Mouse (Mus musculus) retina, postnatal 7 days (tissue): ENCODE results near the gene Sult1c2.
"Not testable (repeated sequence)": the region's sequence is repeated elsewhere in the genome, so short reads cannot be mapped to it uniquely, and the experiment has no call there.

ENCODE experiments used
- DNase-seq: peaks from one replicate; pipeline ENCODE4 v3.0.0-alpha.2; 2012; ENCODE audit warnings: low read depth, low spot score

Sult1c2 gene

DNA sequence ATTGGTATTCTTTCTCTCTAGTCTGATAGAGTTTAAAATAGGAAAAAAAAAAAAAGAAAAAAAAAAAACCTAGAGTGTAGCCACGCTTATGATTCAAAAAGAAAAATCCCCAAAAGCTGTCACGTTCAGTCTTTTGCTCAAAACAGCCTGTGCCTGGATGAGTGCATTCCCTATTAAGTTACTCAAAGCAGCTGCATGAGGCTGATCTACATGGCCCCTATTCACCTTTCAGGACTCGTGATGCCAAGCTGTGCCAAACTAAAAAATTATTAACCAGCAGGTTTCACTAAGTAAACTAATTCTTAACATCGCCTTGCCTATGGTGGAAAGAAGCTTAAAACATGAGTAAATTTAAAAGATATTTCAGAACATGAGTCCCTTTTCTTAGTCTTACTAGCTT, at the start of gene Sult1c2:
Sult1c2 (minus strand) TSS at position 134 of the 400 bp plus-strand sequence.
- DNase-seq: no peak

DNA sequence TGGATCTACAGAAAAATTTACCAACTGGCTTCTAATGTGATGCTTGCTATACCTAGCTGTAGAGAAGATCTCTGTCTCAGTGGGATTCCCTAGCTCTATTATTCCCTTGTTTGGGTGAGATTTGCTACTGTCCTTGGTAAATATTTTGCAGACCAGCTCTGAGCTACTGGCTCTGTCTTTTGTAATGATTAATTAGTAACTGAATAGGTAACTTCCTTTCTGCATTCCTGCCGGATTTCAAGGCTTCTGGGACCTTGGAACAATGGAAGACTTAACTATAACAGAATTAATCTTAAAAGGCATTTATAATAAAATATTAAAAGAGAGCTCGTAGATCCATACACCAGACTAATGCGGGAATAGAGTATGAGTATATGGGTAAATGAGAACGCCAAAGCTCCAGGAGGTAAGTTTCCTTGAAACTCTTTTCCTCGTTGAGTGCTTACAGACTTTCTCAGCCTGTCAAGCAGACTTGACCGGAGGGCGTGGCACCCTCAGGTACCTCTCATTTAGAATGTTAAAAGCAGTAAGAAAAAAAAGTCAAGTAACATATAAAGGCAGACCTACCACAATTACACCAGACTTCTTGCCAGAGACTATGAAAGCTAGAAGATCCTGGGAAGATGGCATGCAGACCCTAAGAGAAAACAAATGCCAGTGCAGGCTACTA, 33.0 kb upstream of the Sult1c2 start:
- not testable (repeated sequence) for DNase-seq

DNA sequence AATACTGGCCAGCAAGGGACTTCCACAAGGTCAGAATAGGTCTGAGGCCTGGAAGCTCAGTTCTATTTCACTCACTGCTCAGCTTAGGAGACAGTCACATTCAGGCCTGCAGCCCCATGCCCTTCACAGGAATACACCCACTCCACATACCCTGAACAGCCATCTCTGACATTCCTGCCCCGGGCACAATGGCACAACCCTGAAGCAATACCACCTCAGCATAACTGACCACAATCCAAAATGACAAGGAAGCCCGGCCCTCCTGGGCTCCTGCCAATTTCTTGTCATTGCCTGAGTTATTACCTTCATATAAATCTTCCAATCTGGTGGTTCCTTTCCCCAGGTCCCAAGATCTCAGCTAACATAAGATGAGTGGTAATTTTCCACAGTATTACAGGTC, 28.3 kb upstream of the Sult1c2 start:
- no peak for DNase-seq

DNA sequence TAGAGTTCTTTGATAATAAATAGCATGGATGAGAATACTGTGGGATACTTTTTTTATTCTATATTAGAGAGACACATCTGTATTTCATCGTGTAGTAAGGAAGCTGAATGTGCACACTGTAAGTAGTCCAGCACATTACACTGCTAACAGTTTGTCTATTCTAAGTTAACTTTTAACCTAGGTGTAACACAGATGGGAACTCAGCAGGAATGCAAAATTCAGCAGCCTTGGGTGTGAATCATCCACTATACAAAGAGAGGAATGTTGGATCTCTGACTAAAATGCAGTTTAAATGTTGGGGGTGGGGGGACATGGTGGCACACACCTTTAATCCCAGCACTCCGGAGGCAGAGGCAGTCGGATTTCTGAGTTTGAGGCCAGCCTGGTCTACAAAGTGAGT, 26.1 kb upstream of the Sult1c2 start:
- no peak for DNase-seq

- DNase-seq: no peak
Measured at GRCm38 (mm10) chr17:53869931-53870330, 23.8 kb upstream of the Sult1c2 start.

GRCm38 (mm10) chr17:53865260-53865955, 19.3 kb upstream of the Sult1c2 start:
- no peak for DNase-seq

DNA sequence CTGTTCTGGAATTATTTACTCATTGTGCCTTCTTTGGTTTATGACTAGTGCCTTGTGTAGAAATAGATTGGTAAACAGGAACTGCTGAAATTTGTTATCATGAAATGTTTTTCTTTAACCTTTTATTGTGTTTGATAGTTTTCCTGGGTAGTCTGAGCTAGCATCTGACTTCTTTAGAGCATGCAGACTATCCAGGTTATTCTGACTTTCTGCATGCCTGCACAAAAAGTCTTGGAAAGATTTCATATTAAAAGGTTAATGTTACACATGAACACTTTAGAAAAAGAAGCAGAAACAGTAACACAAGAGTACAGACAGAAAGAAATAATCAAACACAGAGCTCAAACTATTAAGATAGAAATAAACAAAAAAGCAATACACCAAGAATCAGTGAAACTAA, 14.4 kb upstream of the Sult1c2 start:
- no peak for DNase-seq

DNA sequence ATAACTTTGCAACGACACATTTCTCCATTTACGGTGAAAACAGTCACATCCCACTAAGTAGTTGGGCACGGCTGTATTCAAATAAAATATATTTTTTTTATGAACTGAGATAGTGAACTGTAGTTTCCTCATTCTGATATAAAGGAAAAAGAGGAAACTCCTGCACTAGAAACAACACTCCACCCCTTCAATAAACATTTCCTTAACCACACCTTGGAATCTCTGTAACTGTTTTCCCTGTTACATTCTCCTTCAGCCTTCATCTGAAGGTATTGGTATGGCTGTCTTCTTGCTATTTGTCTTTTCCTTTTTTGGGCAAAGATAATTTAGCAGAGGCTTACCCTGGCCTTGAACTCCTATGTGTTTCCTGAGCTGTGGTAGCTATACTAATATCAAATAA, 8.9 kb upstream of the Sult1c2 start:
- no peak for DNase-seq

- no peak for DNase-seq
Measured at GRCm38 (mm10) chr17:53845796-53846195, 343 bp downstream of the Sult1c2 start.

GRCm38 (mm10) chr17:53833366-53833765, 12.8 kb downstream of the Sult1c2 start:
- DNase-seq: peak; percentile 21

- not testable (repeated sequence) for DNase-seq
Measured at GRCm38 (mm10) chr17:53803974-53804373, 42.2 kb downstream of the Sult1c2 start.

DNA sequence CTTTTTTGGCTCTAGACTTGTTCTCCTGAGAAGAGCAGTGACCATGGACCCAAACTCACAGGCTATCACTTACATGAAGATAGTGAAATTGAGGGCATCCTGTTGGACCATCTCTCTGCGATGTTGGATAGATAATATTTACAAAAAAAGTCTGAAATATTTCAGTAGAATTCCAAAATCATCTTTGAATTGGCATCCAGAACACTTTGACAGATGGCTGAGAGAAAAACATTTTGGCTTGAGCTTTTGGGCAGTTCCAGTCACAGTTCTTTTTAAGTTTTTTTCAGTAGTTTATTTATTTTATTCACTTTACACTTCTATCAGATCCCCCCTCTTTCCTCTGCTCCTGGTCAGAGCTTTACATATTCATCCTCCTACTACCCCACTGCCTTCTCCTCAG, 62.8 kb downstream of the Sult1c2 start:
- DNase-seq: no peak
